Mouse (Mus musculus) liver, embryonic 13.5 days (tissue): ENCODE data around the gene Cdkal1. TPM values are rescaled to one million over a fixed set of nuclear protein-coding genes. Genes with fewer than 3 reads are reported as not detected.

Experiments
- ATAC-seq: fragments of 200-750 bp; cut with Nextera tagmentation; 2 replicates; pipeline ENCODE4 v1.8.0; 2017; ENCODE audit warnings: low read depth, mild to moderate bottlenecking, moderate number of reproducible peaks, moderate library complexity
- DNase-seq: peaks from one replicate; pipeline ENCODE4 v3.0.0; 2022
- H3K27ac ChIP-seq: fragments of 300-500 bp; sonication (generic); 2 replicates; pipeline ENCODE4 v1.5.1; 2015; ENCODE audit warnings: moderate library complexity, mild to moderate bottlenecking, inconsistent platforms
- H3K27me3 ChIP-seq: fragments of 300-500 bp; sonication (generic); 2 replicates; pipeline ENCODE4 v1.6.1; 2015; ENCODE audit warnings: mild to moderate bottlenecking, inconsistent platforms
- H3K36me3 ChIP-seq: fragments of 300-500 bp; sonication (generic); 2 replicates; pipeline ENCODE4 v1.6.1; 2015; ENCODE audit warnings: mild to moderate bottlenecking, inconsistent platforms
- H3K4me1 ChIP-seq: fragments of 300-500 bp; sonication (generic); replicated peaks from 2 replicates; pipeline ENCODE4 v1.6.1; 2015; ENCODE audit warnings: inconsistent platforms
- H3K4me2 ChIP-seq: fragments of 300-500 bp; sonication (generic); 2 replicates; pipeline ENCODE4 v1.6.1; 2015; ENCODE audit warnings: inconsistent platforms, mild to moderate bottlenecking, moderate library complexity
- H3K4me3 ChIP-seq: fragments of 300-500 bp; sonication (generic); replicated peaks from 2 replicates; pipeline ENCODE4 v1.5.1; 2015; ENCODE audit warnings: mild to moderate bottlenecking, inconsistent platforms
- H3K9ac ChIP-seq: fragments of 300-500 bp; sonication (generic); 2 replicates; pipeline ENCODE4 v1.6.1; 2015; ENCODE audit warnings: mild to moderate bottlenecking, inconsistent platforms
- H3K9me3 ChIP-seq: fragments of 300-500 bp; sonication (generic); replicated peaks from 2 replicates; pipeline ENCODE4 v1.6.1; 2016; ENCODE audit warnings: inconsistent platforms
- WGBS: fragments of 180-500 bp; shearing (Covaris S2); methylation state at CpG from one replicate; pipeline ENCODE4 v1.1.7; 2015; ENCODE audit not compliant: insufficient replicate concordance; 5-methylcytosine and 5-hydroxymethylcytosine counted together
- polyA plus RNA-seq: library from polyadenylated mRNA; unstranded; fragments of >200 nt; fragmentation: Nextera tagmentation; extraction: Ambion mirVana; gene quantifications from 2 replicates; pipeline ENCODE4 v1.2.1, GENCODE M21; 2015

Cdkal1 gene
- polyA plus RNA-seq, 1 experiment from 2014 or later: 10.0 TPM

DNA sequence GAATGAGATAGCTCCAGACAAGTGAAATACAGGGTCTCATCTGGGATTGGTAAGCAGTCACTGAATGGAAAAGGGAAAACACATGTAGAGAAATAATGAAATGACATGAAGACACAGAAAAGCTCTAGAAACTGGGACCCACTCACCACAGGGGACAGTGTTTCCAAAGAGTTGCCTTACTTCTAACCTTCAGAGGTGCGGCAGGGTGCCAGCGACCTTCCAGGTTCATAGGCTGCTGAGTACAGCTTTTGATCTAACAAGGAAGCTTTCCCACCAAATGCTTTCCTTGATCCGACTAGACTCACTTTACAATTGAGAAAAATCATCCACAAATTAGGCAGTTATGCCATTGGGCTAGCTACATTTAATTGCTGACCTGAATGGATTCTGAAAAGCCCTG lies 507.1 kb downstream of the Cdkal1 start:
- H3K4me3 ChIP-seq: no peak overlapping the region
- no peak overlapping the region for H3K4me2 ChIP-seq
- no peak for ATAC-seq
- 80% methylated on average over 3 of the region's 3 CpGs for WGBS
- H3K27me3 ChIP-seq: no peaks in the 10 kb centered on the region
- H3K9ac ChIP-seq: no peak overlapping the region
- DNase-seq: no peak
- H3K36me3 ChIP-seq: peaks cover 11% of the 10 kb centered on the region
- H3K27ac ChIP-seq: no peak overlapping the region
- no peaks in the 10 kb centered on the region for H3K4me1 ChIP-seq
- no peaks in the 10 kb centered on the region for H3K9me3 ChIP-seq

DNA sequence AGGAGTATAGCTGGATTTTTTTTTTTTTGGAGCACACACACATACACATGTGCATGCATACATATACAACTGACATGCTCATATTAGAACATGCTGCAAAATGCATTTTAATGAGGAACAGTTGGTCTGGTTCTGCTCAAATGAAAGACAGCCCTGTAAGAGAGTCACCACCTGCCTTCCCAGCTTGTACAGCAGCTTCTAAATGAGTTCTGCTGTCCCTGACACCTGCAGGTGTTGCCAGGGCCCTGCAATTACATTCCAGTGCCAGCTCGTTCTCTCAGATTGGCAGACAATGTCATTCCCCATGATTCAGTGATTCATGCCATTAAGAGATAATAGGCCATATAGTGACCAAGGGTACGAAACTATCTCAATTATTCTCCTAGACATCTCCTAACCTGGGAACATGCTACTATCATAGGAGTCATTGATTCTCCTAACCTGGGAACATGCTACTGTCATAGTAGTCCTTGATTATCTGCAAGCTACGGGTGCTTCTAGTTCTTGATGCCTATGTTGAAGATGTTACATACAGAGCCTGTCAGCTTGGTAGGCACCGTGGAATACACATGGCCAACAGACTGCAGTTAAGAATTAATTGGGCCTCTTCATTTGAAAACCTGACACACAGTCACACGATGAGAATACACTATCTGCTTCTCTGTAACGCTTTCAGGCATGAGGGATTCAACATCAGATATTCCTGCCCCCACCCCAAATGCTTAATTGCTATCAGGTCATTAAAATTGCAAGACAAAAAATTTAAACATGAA lies 522.6 kb downstream of the Cdkal1 start:
- H3K4me1 ChIP-seq: no peaks in the 10 kb centered on the region
- H3K4me3 ChIP-seq: no peak overlapping the region
- H3K9ac ChIP-seq: no peak overlapping the region
- H3K9me3 ChIP-seq: no peaks in the 10 kb centered on the region
- ATAC-seq (no peak), DNase-seq (no peak)
- no peak overlapping the region for H3K4me2 ChIP-seq
- no peaks in the 10 kb centered on the region for H3K36me3 ChIP-seq
- whole genome bisulfite sequencing: 69% methylated on average over 6 of the region's 6 CpGs
- H3K27ac ChIP-seq: no peak overlapping the region
- H3K27me3 ChIP-seq: no peaks in the 10 kb centered on the region

DNA sequence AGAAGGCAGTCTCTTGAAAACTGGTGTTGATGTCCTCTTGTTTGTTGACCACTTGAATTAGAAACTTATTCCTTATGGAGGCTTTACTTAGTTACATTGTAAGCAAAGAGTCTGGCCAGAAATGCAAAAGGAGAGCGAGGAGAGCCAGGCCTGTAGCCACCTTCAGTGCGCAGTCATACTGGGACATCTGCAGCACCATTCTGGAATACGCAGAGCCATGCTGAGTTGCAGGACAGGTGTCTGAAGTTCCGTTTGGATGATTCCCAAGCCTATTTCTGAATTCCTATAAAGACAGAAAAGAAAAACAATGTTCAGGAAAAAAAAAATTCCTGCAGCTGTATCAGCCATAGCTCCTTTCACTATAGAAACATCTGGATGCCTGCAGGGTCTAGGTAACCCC lies 529.5 kb downstream of the Cdkal1 start:
- H3K36me3 ChIP-seq: no peaks in the 10 kb centered on the region
- ATAC-seq: no peak
- no peaks in the 10 kb centered on the region for H3K4me1 ChIP-seq
- no peak overlapping the region for H3K4me3 ChIP-seq
- no peak overlapping the region for H3K4me2 ChIP-seq
- H3K9ac ChIP-seq: no peak overlapping the region
- DNase-seq: no peak
- H3K9me3 ChIP-seq: no peaks in the 10 kb centered on the region
- H3K27me3 ChIP-seq: no peaks in the 10 kb centered on the region
- 84% methylated on average over 4 of the region's 4 CpGs for WGBS
- no peak overlapping the region for H3K27ac ChIP-seq

DNA sequence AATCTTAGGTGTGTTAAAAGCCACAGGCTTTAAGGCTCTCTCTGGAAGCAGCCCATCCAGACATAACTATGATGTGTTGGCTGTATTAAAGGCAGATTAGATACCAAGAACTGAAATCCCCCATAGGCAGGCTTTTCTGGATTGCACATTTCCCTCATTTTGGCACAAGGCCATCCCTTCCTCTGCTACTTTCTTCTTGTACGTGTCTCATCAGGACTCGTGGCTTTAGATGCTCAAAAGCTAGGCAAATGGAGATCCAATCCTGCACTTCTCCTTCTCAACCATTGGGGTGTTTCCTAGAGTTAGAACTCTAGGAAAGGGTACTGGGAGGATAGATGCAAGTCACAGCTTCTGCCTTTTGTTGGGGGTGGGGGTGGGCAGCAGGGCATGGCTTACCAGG lies 535.1 kb downstream of the Cdkal1 start:
- DNase-seq (no peak), ATAC-seq (no peak)
- no peaks in the 10 kb centered on the region for H3K9me3 ChIP-seq
- WGBS: 55% methylated on average over 2 of the region's 2 CpGs
- no peak overlapping the region for H3K4me3 ChIP-seq
- H3K36me3 ChIP-seq: no peaks in the 10 kb centered on the region
- no peak overlapping the region for H3K9ac ChIP-seq
- H3K4me2 ChIP-seq: no peak overlapping the region
- no peak overlapping the region for H3K27ac ChIP-seq
- no peaks in the 10 kb centered on the region for H3K27me3 ChIP-seq
- no peaks in the 10 kb centered on the region for H3K4me1 ChIP-seq

DNA sequence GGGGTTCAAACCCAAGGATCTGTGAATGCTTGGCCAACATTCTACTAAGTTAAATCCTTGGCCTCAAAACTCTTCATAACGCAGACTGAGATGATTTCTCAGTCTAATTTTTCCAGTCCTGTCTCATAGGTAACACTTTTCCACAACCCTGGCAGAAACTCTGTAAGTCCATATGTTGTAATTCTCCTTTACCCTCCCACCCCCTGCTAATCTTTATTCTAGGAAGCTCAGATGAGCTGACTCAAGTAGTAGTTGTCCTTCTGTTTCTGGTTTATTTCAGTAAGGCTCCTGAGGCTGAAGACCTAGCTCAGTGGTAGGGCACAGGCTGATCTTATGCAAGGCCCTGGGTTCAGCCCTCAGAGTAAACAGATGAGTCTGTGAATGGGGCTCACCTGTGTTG lies 537.8 kb downstream of the Cdkal1 start:
- DNase-seq (no peak), ATAC-seq (no peak)
- no peak overlapping the region for H3K4me2 ChIP-seq
- H3K4me3 ChIP-seq: no peak overlapping the region
- no peak overlapping the region for H3K9ac ChIP-seq
- no peaks in the 10 kb centered on the region for H3K27me3 ChIP-seq
- no peak overlapping the region for H3K27ac ChIP-seq
- H3K4me1 ChIP-seq: no peaks in the 10 kb centered on the region
- H3K36me3 ChIP-seq: no peaks in the 10 kb centered on the region
- WGBS: 65% methylated on average over 1 of the region's 1 CpGs
- H3K9me3 ChIP-seq: no peaks in the 10 kb centered on the region

DNA sequence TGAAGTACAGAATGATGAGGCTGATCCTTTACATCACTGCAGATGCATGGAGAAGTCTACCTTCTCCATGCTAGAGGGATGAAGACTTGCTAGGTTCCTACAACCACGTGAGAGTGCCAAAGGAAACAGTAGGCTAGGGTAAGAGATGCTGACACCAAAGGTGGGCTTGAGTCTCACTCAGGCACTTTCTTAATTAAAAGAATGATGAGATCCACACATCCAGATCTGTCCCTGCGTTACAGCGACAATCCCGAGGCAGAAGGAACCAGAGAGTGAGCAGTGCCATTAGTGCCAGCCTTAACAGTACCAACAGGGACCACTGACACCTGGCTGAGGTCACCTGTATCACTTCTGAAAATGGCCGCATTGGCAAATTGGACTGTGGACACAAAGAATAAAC lies 539.2 kb downstream of the Cdkal1 start:
- DNase-seq (no peak), ATAC-seq (no peak)
- Histone ChIP-seq H3K4me2 (no peak overlapping the region), H3K9me3 (no peaks in the 10 kb centered on the region), H3K4me3 (no peak overlapping the region), H3K9ac (no peak overlapping the region), H3K27ac (no peak overlapping the region), H3K36me3 (no peaks in the 10 kb centered on the region), H3K27me3 (no peaks in the 10 kb centered on the region), H3K4me1 (no peaks in the 10 kb centered on the region)
- WGBS: 76% methylated on average over 5 of the region's 5 CpGs

DNA sequence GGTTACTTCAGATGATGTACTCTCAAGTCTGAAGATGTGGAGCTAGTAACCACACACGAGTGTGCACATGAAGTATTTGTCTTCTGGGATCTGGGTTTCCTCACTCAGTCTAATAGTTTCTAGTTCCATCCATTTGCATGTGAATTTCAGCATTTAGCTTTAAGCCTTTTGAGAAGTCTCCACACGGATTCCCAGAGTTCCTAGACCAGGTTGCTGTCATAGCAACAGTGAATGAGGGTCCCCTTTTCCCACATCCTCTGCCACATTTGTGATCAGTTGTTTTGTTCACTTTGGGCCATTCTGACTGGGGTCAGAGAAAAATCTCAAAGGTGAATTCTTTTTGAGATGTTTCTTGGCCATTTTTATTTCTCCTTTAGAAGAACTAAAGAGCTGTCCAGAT lies 543.4 kb downstream of the Cdkal1 start:
- Histone ChIP-seq H3K27me3 (no peaks in the 10 kb centered on the region), H3K9ac (no peak overlapping the region), H3K36me3 (no peaks in the 10 kb centered on the region), H3K4me3 (no peak overlapping the region), H3K4me2 (no peak overlapping the region), H3K9me3 (no peaks in the 10 kb centered on the region), H3K27ac (no peak overlapping the region), H3K4me1 (no peaks in the 10 kb centered on the region)
- ATAC-seq (no peak), DNase-seq (no peak)
- WGBS: 38% methylated on average over 2 of the region's 2 CpGs

DNA sequence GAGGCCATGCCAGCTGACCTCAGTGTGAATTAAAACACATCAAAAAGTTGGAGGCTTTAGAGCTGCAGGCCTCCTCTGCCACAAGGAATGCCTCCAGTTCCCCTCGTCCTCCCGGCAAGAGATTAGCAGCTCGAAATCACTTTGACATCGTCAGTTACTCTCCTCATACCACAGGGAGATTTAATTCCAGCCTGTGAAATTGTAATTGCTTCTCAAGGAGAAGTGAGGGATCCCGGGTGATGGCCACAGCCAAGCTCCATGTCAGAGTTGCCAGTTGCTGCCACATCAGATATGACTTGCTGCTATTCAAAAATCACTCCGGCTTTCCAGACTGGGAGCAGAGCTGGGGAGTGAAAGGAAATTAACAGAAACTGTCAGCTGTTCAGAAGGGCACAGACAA lies 548.1 kb downstream of the Cdkal1 start:
- no peaks in the 10 kb centered on the region for H3K4me1 ChIP-seq
- no peaks in the 10 kb centered on the region for H3K36me3 ChIP-seq
- no peak for DNase-seq
- no peak overlapping the region for H3K4me2 ChIP-seq
- no peaks in the 10 kb centered on the region for H3K9me3 ChIP-seq
- no peak overlapping the region for H3K4me3 ChIP-seq
- no peak overlapping the region for H3K9ac ChIP-seq
- 35% methylated on average over 6 of the region's 6 CpGs for WGBS
- H3K27me3 ChIP-seq: no peaks in the 10 kb centered on the region
- no peak overlapping the region for H3K27ac ChIP-seq
- no peak for ATAC-seq

DNA sequence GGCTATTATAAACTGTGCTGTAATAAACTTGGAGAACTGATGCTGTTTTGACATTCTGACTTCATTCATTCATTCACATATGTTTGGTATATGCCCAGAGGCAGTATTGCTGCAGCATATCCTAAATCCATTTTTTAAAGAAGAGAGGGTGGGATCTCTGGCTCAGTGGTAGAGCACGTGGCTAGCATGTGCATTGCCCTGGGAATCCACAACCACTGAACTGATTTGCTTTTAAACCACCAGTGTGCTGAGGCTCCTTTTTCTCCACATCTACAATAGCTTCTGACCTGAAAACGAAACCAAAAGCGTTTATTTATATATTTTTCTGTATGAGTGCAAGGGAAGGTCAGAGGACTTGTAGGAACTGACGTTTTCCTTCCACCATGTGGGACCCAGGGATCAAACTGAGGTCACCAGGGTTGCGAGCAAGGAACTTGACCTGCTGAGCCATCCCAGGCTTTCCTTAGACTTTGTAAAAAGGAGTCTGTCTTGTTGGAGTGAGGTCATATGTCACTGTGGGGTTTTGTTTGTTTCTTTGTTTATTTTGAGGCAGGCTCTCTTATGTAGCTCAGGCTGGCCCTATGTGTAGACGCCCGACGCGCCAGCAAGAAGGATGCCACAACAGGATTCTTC lies 562.8 kb downstream of the Cdkal1 start:
- 74% methylated on average over 9 of the region's 9 CpGs for WGBS
- no peak for DNase-seq
- no peaks in the 10 kb centered on the region for H3K9me3 ChIP-seq
- no peaks in the 10 kb centered on the region for H3K4me1 ChIP-seq
- H3K27ac ChIP-seq: no peak overlapping the region
- no peak overlapping the region for H3K4me2 ChIP-seq
- no peak for ATAC-seq
- H3K9ac ChIP-seq: no peak overlapping the region
- no peaks in the 10 kb centered on the region for H3K36me3 ChIP-seq
- no peaks in the 10 kb centered on the region for H3K27me3 ChIP-seq
- H3K4me3 ChIP-seq: no peak overlapping the region

DNA sequence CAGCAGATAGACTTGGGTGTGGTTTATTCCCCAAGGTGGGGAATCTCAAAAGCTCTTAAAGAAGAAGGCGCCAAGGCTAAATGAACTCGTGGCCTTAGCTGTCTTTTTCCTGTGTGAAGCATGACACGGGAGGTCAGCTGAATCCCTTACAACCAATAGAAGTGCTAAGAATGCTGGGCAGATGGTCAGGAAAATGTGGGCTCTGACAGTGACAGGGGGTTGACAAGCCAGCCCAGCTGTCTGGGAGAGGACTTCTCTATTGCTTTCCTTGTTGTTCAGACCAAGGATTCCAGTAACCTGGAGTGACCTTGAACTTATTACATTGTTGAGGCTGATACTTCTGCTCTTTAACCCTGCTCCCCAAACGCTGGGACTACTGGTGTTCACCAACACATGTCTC lies 564.9 kb downstream of the Cdkal1 start:
- H3K36me3 ChIP-seq: no peaks in the 10 kb centered on the region
- no peak overlapping the region for H3K4me2 ChIP-seq
- no peak overlapping the region for H3K27ac ChIP-seq
- no peaks in the 10 kb centered on the region for H3K27me3 ChIP-seq
- WGBS: 35% methylated on average over 4 of the region's 4 CpGs
- H3K9ac ChIP-seq: no peak overlapping the region
- ATAC-seq: no peak
- no peaks in the 10 kb centered on the region for H3K9me3 ChIP-seq
- no peak overlapping the region for H3K4me3 ChIP-seq
- DNase-seq: no peak
- H3K4me1 ChIP-seq: no peaks in the 10 kb centered on the region

DNA sequence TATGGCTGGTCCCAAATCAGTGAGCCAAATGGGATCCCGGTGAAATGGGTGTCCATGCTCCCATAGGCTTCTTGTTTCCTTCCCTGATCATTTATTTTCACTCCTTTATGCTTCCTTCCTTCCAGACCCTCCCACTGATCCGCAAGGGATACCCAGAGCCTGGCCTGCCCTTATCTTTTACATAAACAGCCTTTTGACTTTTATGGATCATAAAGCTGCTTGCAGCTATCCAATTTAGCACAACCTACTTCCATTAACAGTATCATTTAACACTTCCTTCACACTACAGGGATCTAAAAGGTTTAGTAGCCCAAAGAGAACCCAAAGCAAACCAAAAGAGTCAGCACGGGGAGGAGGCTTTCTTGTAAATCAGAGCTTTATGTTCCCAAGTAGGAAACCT lies 570.4 kb downstream of the Cdkal1 start:
- no peaks in the 10 kb centered on the region for H3K36me3 ChIP-seq
- no peak for DNase-seq
- H3K4me3 ChIP-seq: no peak overlapping the region
- no peak overlapping the region for H3K9ac ChIP-seq
- no peak overlapping the region for H3K27ac ChIP-seq
- H3K27me3 ChIP-seq: no peaks in the 10 kb centered on the region
- no peaks in the 10 kb centered on the region for H3K4me1 ChIP-seq
- no peak for ATAC-seq
- H3K4me2 ChIP-seq: no peak overlapping the region
- H3K9me3 ChIP-seq: no peaks in the 10 kb centered on the region
- 30% methylated on average over 3 of the region's 3 CpGs for WGBS

DNA sequence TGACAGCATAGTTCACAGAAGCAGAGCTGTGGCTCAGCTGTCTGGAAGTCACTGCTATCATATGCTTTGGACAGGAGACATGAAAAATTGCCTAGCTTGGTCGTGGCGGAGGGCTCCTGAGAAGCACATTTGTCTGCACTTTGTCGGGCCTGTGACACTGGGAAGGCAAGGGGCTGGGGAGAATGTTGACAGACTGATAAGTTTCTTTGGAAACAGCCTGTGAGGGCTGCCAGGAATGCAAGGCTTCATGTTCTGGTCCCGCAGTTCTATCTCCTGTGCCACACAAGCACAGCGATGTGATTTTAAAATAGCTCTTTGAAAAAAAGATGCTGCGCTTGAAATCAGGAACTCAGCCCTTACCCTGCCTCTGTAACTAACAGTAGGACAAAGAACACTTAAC lies 573.9 kb downstream of the Cdkal1 start:
- no peaks in the 10 kb centered on the region for H3K4me1 ChIP-seq
- no peak overlapping the region for H3K4me2 ChIP-seq
- no peak overlapping the region for H3K27ac ChIP-seq
- no peak overlapping the region for H3K4me3 ChIP-seq
- WGBS: 55% methylated on average over 6 of the region's 6 CpGs
- DNase-seq (no peak), ATAC-seq (no peak)
- H3K36me3 ChIP-seq: no peaks in the 10 kb centered on the region
- H3K9ac ChIP-seq: no peak overlapping the region
- H3K9me3 ChIP-seq: no peaks in the 10 kb centered on the region
- no peaks in the 10 kb centered on the region for H3K27me3 ChIP-seq
